Mouse (Mus musculus): ENCODE results near the gene Col5a2.

- TF ChIP-seq CTCF (IDR thresholded peaks at IDR 0.05; ENCODE audit: extremely low read depth, insufficient read depth, low read length) (no peak), POLR2A (IDR thresholded peaks at IDR 0.05; ENCODE audit: extremely low read depth, insufficient read depth, low read length) (no peak)
Measured at GRCm38 (mm10) chr1:45500456-45500855, 2.6 kb downstream of the Col5a2 start.
